Mouse (Mus musculus) brown adipose tissue, adult 24 weeks (tissue): ENCODE results near the gene Gprc5b. TPM values are rescaled to one million over a fixed set of nuclear protein-coding genes. Genes with fewer than 3 reads are reported as not detected.

Experiments used
- H3K27ac ChIP-seq: fragments of 200-500 bp; replicated peaks from 2 replicates; pipeline ENCODE4 v1.5.1; 2012; ENCODE audit warnings: low read depth, mild to moderate bottlenecking, low read length
- H3K4me1 ChIP-seq: fragments of 200-500 bp; 2 replicates; pipeline ENCODE4 v1.6.1; 2012; ENCODE audit warnings: low read length, mixed read lengths; ENCODE audit not compliant: control insufficient read depth, insufficient read depth, insufficient read length
- H3K4me3 ChIP-seq: fragments of 200-500 bp; 2 replicates; pipeline ENCODE4 v1.5.1; 2012; ENCODE audit warnings: low read depth, mild to moderate bottlenecking, low read length, moderate library complexity; ENCODE audit not compliant: insufficient read depth
- polyA plus RNA-seq: library from polyadenylated mRNA; stranded (reverse); fragments of >200 nt; gene quantifications from 2 replicates; pipeline ENCODE4 v1.2.4, GENCODE M21; 2012; ENCODE audit not compliant: missing spikeins, insufficient read depth, insufficient read length

The Gprc5b gene
- polyA plus RNA-seq, 1 experiment: 65.8 TPM

GRCm38 (mm10) chr7:118947241-118947640 is 47.8 kb downstream of the Gprc5b start:
- Histone ChIP-seq H3K27ac (no peak overlapping the region), H3K4me3 (no peak overlapping the region), H3K4me1 (peaks cover 11% of the 10 kb centered on the region)

- H3K27ac ChIP-seq: no peak overlapping the region
- H3K4me3 ChIP-seq: no peak overlapping the region
Measured at GRCm38 (mm10) chr7:118944884-118945283, 50.1 kb downstream of the Gprc5b start.

GRCm38 (mm10) chr7:118943170-118943569 is 51.8 kb downstream of the Gprc5b start:
- Histone ChIP-seq H3K4me1 (peaks cover 5% of the 10 kb centered on the region; the same call in 1 of the 2 replicates), H3K27ac (no peak overlapping the region), H3K4me3 (no peak overlapping the region)

More at GRCm38 (mm10) chr7:118944884-118945283, 50.1 kb downstream of the Gprc5b start:
- peaks cover 5% of the 10 kb centered on the region; the same call in 1 of the 2 replicates for H3K4me1 ChIP-seq

GRCm38 (mm10) chr7:118942297-118942696 is 52.7 kb downstream of the Gprc5b start:
- Histone ChIP-seq H3K27ac (no peak overlapping the region), H3K4me1 (peaks cover 9% of the 10 kb centered on the region), H3K4me3 (no peak overlapping the region)

DNA sequence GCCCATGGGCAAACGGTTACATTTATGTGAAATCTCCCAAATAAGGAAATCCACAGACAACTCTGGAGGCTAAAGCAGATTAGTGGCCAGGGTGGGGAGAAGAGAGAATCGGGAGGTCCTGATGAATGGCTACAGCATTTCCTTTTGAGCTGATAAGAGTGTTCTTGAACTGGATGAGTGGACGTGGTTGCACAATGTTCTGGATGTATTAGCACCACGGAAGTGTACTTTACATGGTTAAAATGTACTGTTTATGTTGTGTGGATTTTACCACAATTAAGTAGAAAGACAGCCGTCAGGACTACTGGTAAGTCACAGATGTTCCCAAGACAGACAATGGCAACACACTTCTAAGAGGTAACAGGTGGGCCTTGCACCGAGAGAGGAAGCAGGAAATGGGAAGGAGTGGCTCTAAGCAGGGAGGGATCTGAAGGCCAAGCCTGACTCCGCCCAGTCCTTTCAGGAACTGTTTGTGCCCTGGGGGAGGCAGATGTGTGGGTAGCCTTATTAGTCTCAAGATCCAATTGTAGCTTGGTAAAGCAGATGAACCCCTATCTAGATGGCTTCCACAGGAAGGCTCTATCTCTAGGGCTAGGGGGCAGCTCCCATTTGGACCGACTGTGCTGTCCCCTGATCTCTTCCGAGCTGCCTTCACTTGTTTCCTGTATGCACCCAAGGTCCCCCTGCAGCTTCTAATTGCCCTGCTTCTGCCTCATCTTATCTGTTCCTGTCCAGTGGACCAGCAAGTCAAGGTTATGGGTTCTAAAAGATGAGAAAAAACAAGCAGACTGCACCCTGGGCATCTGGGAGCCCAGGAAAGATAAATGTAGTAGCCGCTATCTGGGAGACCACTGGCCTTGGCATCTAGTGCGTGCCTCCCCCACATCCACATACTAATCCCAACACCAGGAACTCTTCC is 57.3 kb downstream of the Gprc5b start:
- peaks cover 11% of the 10 kb centered on the region for H3K4me1 ChIP-seq
- H3K27ac ChIP-seq: no peak overlapping the region

GRCm38 (mm10) chr7:118936844-118937243 is 58.2 kb downstream of the Gprc5b start:
- Histone ChIP-seq H3K27ac (no peak overlapping the region), H3K4me3 (no peak overlapping the region), H3K4me1 (peaks cover 11% of the 10 kb centered on the region)

More for the DNA sequence above, 57.3 kb downstream of the Gprc5b start:
- no peak overlapping the region for H3K4me3 ChIP-seq

DNA sequence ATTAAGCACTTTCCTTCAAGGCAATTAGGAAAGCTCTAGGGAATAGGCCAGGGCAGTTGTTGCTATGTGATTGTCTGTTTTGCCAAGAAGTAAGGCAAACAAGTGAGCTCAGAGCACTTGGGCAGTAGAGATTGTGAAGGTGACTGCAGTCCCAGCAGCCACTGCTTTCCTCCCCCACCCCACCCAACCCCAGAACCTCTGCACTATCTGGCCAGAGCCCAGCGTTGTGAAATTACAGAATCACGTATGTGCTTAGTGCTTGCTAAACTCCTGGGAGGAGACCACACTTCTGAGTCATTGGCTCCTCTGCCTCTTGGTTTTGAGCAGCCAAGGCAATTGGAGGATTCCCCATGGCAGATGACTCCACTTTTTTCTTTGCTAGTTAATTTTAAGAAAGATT is 59.7 kb downstream of the Gprc5b start:
- Histone ChIP-seq H3K27ac (peak overlapping the region; percentile 92), H3K4me1 (peaks cover 11% of the 10 kb centered on the region)

DNA sequence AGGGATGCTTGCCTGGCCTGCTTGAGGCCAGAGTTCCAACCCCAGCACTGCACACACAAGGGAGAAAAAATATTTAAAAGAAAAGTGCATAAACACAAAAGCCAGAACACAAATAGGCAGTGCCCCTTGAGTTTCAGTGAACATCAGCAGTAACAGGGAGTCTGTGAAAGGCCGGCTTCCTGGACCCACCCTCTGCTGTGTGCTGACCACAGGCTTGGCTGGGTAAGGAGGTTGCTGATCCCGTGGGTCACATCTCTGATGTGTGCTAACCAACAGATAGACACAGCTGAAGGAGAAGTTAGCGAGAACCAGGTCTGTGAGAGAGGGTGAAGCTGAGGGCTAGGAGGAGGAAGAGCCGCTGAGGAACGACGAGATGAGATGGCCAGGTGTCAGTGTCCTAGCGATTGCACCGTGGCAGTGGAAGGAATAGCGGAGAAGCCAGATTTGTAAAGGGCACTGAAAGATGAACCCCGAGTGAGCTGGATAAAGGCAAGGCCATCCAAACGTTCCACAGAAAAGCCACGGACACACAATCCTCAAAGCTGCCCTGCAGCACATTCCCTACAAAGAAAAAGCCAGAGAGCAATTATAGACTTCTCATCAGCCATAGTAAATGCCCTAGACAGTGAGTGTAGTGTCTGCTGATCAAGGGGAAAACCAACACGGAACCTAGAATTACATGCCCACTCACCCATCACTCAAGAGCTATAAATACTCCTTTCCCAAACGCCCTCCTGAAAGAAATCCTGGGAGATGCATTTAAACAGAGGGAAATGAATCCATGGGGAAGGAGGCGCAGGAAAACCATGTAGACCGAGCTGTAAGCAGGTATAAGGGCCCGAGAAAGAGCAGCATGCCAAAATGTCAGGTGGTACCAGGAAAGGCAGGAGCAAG is 63.3 kb downstream of the Gprc5b start:
- H3K27ac ChIP-seq: peak overlapping the region; percentile 35; the same call in 1 of the 2 replicates
- H3K4me1 ChIP-seq: peaks cover 14% of the 10 kb centered on the region
- H3K4me3 ChIP-seq: no peak overlapping the region

More for the DNA sequence above, 59.7 kb downstream of the Gprc5b start:
- no peak overlapping the region for H3K4me3 ChIP-seq

DNA sequence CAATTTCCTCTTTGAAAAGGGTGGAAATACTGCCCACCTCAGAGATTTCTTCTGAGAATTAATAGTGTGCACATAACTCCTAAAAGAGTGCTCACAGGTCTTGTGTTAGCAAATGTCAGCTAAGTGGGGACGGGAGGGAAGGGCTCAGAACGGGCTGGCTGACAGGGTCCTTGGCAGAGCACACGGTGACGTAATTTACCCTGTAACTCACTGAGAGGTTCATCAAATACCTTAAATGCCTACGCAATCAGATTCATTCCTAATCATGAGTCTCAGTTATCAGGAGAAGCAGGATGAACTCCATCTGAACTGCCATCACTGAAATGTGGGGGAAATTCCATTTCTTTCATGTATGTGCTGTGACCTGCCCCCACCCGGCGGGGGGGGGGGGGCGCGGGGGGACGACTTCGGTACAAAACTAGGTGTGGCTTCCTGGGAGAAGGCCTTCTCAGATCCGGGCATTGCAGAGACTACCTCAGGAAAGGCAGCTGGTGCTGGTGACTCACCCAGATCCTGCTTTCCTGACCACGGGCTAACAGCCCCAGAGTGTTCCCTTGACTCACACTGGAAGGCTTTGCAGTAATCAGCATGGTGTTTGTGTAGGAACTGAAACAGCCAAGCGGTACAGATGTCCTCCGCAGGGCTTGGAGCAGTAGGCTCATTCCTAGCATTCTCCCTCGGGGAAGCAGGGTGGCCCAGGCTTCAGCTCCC is 65.3 kb downstream of the Gprc5b start:
- Histone ChIP-seq H3K4me3 (no peak overlapping the region), H3K4me1 (peaks cover 10% of the 10 kb centered on the region), H3K27ac (peak overlapping the region; percentile 74)

DNA sequence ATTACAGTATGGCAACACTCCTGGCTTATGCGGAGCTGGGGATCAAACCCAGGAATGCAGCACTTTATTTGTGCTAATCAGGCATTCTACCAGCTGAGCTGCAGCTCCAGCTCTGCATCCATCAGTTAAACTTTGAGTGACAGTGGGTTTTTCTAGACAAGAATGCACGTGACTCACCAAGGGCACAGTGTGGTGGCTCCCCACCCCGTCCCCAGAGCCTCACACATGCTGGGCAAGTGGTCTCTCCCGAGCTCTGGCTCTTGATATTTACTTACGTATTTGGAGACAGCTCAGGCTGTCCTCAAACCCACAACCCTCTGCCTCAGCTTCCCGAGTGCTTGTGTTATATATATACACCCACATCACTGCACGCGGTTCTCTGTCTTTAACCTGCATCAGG is 66.1 kb downstream of the Gprc5b start:
- peaks cover 6% of the 10 kb centered on the region for H3K4me1 ChIP-seq
- no peak overlapping the region for H3K4me3 ChIP-seq
- peak overlapping the region; percentile 74 for H3K27ac ChIP-seq

DNA sequence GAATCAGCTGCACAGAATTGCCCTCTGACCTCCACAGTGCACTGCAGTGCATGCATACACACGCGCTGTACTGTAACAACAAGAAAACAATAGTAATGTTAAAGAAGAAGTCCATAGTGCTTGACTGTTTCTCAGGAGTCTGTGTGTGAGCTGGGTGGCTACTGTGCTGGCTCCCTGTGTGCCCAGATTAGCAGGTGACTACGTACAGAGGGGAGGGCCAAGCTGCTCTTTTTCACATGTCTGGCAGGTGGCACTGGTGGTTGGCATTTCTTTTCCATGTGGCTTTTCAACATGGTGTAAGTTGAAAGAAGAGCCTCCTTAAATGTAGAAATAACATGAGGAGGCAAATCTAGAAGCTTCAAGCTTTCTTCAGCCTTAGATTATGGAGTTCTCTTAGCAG is 66.7 kb downstream of the Gprc5b start:
- H3K4me1 ChIP-seq: peaks cover 6% of the 10 kb centered on the region
- no peak overlapping the region for H3K27ac ChIP-seq
- no peak overlapping the region for H3K4me3 ChIP-seq

DNA sequence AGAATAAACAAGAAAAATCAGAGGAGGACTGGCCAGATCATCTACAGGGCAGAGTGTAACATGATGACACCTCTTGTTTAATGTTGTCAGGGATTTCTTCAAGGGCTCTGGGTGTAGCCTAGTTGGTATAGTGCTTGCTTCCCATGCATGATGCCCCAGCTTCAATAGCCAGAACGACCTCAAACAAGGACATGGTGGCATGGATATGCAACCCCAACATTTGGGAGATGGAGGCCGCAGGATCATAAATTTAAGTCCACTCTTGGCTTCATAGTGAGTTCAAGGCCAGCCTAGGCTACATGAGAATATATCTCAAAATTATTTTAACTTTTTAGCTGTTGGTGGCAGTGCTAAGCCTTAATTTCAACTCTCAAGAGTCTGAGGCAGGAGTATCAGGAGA is 67.7 kb downstream of the Gprc5b start:
- H3K4me1 ChIP-seq: peaks cover 6% of the 10 kb centered on the region
- H3K4me3 ChIP-seq: no peak overlapping the region
- no peak overlapping the region for H3K27ac ChIP-seq

DNA sequence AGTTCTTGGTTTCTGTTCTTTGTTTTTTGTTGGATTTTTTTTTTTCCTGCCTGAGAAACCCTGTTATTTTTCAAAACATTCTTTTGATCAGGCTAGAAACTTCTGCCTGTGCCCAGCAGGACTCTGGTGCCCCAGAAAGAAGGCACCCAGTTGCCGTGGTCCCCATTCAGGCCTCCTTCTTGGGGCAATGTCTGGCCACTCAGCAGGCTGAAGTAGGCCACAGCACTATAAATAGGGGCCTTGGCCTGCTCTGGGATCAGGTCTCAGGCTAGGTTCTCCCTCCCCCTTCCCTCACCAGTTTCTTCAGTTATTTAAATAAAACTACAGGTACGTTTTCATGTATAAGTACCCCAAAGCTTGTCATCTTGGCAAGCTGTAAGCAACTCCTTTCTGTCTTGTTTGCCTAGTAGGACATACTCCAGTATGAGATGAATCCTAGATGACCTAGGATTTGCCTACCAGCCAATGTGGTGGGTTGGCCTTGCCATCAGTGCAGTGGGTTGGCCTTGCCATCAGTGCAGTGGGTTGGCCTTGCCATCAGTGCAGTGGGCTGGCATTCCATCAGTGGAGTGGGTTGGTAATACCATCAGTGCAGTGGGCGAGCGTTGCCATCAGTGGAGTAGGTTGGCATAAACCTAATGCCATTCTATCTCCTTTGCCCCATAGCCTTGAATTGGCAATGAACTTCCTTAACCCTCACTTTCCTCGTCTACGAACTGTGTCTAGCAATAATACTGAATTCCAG is 68.3 kb downstream of the Gprc5b start:
- no peak overlapping the region for H3K27ac ChIP-seq
- peaks cover 6% of the 10 kb centered on the region for H3K4me1 ChIP-seq
- no peak overlapping the region for H3K4me3 ChIP-seq

- no peak overlapping the region for H3K4me3 ChIP-seq
- H3K27ac ChIP-seq: no peak overlapping the region
- peaks cover 6% of the 10 kb centered on the region for H3K4me1 ChIP-seq
Measured at GRCm38 (mm10) chr7:118925547-118925946, 69.5 kb downstream of the Gprc5b start.
